Mouse (Mus musculus) bone marrow, adult 2 months (tissue): ENCODE measurements around the gene D430041D05Rik. TPM values are rescaled to one million over a fixed set of nuclear protein-coding genes. Genes with fewer than 3 reads are reported as not detected.

Experiments
- H3K27ac ChIP-seq: fragments of 200-500 bp; 2 replicates; pipeline ENCODE4 v1.5.1; 2012; ENCODE audit warnings: low read depth, mild to moderate bottlenecking, control low read depth, inconsistent platforms, low read length; ENCODE audit not compliant: control insufficient read depth, poor library complexity, insufficient read depth
- H3K4me1 ChIP-seq: fragments of 200-500 bp; 2 replicates; pipeline ENCODE4 v1.6.1; 2011; ENCODE audit warnings: low read length; ENCODE audit not compliant: control insufficient read depth, insufficient read depth
- H3K4me3 ChIP-seq: fragments of 200-500 bp; replicated peaks from 2 replicates; pipeline ENCODE3; 2011; ENCODE audit warnings: mild to moderate bottlenecking, low read depth, low read length, control low read depth; ENCODE audit not compliant: control insufficient read depth
- CTCF ChIP-seq: fragments of 200-500 bp; IDR thresholded peaks from 2 replicates; pipeline ENCODE4 v1.5.1; 2011; ENCODE audit warnings: low read length, control low read depth; ENCODE audit not compliant: control insufficient read depth, insufficient read depth
- POLR2A ChIP-seq: fragments of 200-500 bp; IDR thresholded peaks from 2 replicates; pipeline ENCODE4 v1.6.1; 2011; ENCODE audit warnings: low read depth, mild to moderate bottlenecking, control low read depth, low read length, borderline replicate concordance; ENCODE audit not compliant: control insufficient read depth
- WGBS: fragments of 180-500 bp; shearing (Covaris S2); methylation state at CpG from one replicate; pipeline ENCODE4 v1.1.7; 2018; 5-methylcytosine and 5-hydroxymethylcytosine counted together
- polyA plus RNA-seq: library from polyadenylated mRNA; stranded (reverse); fragments of >200 nt; gene quantifications from 2 replicates; pipeline ENCODE4 v1.2.4, GENCODE M21; 2011; ENCODE audit warnings: low replicate concordance; ENCODE audit not compliant: missing spikeins, insufficient read depth, insufficient read length

Gene D430041D05Rik
- polyA plus RNA-seq, 1 experiment = not detected

DNA sequence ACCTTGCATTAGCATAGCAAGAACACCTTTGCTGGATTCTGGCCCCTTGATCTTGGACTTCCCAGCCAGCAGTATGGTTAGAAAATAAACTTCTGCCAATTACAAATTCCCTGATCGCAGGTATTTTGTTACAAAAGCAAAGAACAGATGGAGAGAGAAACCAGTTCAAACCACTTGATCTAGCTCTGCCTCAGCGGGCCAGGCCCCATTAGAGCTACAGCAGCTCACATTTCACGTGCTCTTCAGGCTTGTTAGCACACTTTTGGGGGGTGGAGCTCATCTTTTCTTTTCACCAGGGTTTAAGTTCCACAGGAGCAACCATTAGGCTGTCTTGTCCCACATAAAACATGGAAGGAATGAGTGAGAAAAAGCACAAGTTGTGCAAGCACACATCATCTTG lies 210.6 kb downstream of the D430041D05Rik start:
- no peaks in the 10 kb centered on the region for H3K4me1 ChIP-seq
- H3K4me3 ChIP-seq = no peak overlapping the region
- H3K27ac ChIP-seq = no peak overlapping the region
- TF ChIP-seq POLR2A (no peak), CTCF (no peak)
- 60% methylated on average over 3 of the region's 3 CpGs for WGBS

- no peaks in the 10 kb centered on the region for H3K4me1 ChIP-seq
- H3K4me3 ChIP-seq = no peak overlapping the region
- no peak for TF ChIP-seq CTCF
- no peak for TF ChIP-seq POLR2A
- 84% methylated on average over 6 of the region's 6 CpGs for WGBS
- H3K27ac ChIP-seq = no peak overlapping the region
Measured at GRCm38 (mm10) chr2:104198186-104198585, 212.6 kb downstream of the D430041D05Rik start.

- Histone ChIP-seq H3K4me3 (no peak overlapping the region), H3K27ac (no peak overlapping the region), H3K4me1 (no peaks in the 10 kb centered on the region)
- WGBS = 36% methylated on average over 3 of the region's 3 CpGs
- TF ChIP-seq CTCF (no peak), POLR2A (no peak)
Measured at GRCm38 (mm10) chr2:104197281-104197680, 213.5 kb downstream of the D430041D05Rik start.

DNA sequence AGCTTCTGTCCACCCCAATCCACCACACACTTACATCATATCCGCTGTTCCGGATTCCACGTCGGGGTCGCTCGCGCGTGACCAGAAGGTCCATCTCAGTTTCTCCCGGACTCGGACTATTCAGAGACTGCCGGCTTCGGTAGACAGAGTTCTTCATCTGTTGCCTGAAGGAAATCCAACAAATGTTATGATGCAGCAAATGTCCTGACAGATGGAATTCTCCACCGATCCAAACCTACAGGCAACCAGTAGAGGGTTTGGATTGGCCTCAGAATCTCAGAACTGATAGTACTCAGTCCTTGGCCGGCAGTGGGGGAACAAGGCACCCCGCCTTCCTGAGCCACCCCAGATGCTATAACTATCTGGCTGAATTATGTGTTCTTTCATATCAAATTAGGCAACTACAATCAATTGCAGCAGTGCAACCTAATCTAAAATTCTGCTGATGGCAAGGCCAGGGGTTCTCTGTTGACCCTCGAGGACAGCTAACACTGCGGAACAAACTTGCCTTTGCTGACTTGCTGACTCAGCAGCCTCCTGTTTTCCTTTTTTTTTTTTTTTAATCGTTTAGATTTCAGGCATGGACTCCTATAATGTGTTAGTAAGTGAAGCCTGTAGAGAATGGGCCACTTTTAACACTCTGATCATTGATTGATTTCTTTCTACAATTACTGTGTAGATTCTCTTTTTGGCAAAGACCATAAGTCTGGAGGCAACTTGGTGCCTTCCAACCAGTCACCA lies 218.2 kb downstream of the D430041D05Rik start:
- WGBS = 90% methylated on average over 18 of the region's 18 CpGs
- H3K4me3 ChIP-seq = no peak overlapping the region

GRCm38 (mm10) chr2:104191723-104192122 lies 219.1 kb downstream of the D430041D05Rik start:
- TF ChIP-seq CTCF = no peak
- TF ChIP-seq POLR2A = no peak
- WGBS = 65% methylated on average over 2 of the region's 2 CpGs
- Histone ChIP-seq H3K4me3 (no peak overlapping the region), H3K4me1 (no peaks in the 10 kb centered on the region), H3K27ac (no peak overlapping the region)

More for the DNA sequence above, 218.2 kb downstream of the D430041D05Rik start:
- TF ChIP-seq POLR2A (no peak), CTCF (no peak)
- no peaks in the 10 kb centered on the region for H3K4me1 ChIP-seq
- H3K27ac ChIP-seq = no peak overlapping the region

- 69% methylated on average over 2 of the region's 2 CpGs for WGBS
- TF ChIP-seq POLR2A (no peak), CTCF (no peak)
- H3K4me1 ChIP-seq = no peaks in the 10 kb centered on the region
Measured at GRCm38 (mm10) chr2:104188859-104189258, 222.0 kb downstream of the D430041D05Rik start.

GRCm38 (mm10) chr2:104187073-104187472 lies 223.7 kb downstream of the D430041D05Rik start:
- Histone ChIP-seq H3K27ac (no peak overlapping the region), H3K4me1 (no peaks in the 10 kb centered on the region), H3K4me3 (no peak overlapping the region)
- 35% methylated on average over 3 of the region's 3 CpGs for WGBS
- TF ChIP-seq POLR2A = no peak
- TF ChIP-seq CTCF = no peak

More at GRCm38 (mm10) chr2:104188859-104189258, 222.0 kb downstream of the D430041D05Rik start:
- H3K4me3 ChIP-seq = no peak overlapping the region
- no peak overlapping the region for H3K27ac ChIP-seq

GRCm38 (mm10) chr2:104185616-104186015 lies 225.2 kb downstream of the D430041D05Rik start:
- Histone ChIP-seq H3K4me1 (no peaks in the 10 kb centered on the region), H3K27ac (no peak overlapping the region), H3K4me3 (no peak overlapping the region)
- TF ChIP-seq CTCF (no peak), POLR2A (no peak)
- 84% methylated on average over 5 of the region's 5 CpGs for WGBS
